Mouse (Mus musculus) heart, postnatal 4 days (tissue): Measurements from ENCODE around the gene Ddn. TPM values are rescaled to one million over a fixed set of nuclear protein-coding genes. Genes with fewer than 3 reads are reported as not detected.

Experiments used
- DNase-seq: peaks from one replicate; pipeline ENCODE4 v3.0.0; 2021
- total RNA-seq, 2 experiments: library from RNA; stranded (reverse); gene quantifications; 2 replicates each; pipeline ENCODE4 v1.2.3; 2021

The Ddn gene
- total RNA-seq, 2 experiments from 2014 or later: 0.93 to 1.2 TPM

GRCm38 (mm10) chr15:98772511-98773211 is 36.6 kb downstream of the Ddn start:
- peak; percentile 17 for DNase-seq

GRCm38 (mm10) chr15:98771813-98772425 is 37.4 kb downstream of the Ddn start:
- no peak for DNase-seq

DNA sequence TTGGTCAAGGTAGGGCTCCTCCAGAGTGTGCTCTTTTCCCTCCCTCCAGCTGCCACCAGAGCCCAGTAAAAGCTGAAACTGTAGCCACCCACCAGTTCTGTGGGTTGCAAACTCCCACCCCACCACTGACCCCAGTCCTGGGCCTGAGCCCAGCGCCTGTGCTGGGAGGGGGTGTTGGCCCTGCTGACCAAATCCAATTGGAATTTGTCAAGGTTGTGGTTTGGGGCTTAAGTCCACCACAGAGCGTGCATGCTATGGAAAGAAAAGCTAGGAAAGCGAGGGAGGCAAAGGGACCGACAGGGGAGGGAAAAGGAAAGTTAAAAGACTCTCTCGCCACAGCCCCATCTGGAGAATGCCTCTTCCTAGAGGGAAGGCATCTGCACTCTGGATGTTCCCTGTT is 41.0 kb downstream of the Ddn start:
- no peak for DNase-seq

- DNase-seq: no peak
These were observed 43.4 kb downstream of the Ddn start for GRCm38 (mm10) chr15:98765929-98766328.

DNA sequence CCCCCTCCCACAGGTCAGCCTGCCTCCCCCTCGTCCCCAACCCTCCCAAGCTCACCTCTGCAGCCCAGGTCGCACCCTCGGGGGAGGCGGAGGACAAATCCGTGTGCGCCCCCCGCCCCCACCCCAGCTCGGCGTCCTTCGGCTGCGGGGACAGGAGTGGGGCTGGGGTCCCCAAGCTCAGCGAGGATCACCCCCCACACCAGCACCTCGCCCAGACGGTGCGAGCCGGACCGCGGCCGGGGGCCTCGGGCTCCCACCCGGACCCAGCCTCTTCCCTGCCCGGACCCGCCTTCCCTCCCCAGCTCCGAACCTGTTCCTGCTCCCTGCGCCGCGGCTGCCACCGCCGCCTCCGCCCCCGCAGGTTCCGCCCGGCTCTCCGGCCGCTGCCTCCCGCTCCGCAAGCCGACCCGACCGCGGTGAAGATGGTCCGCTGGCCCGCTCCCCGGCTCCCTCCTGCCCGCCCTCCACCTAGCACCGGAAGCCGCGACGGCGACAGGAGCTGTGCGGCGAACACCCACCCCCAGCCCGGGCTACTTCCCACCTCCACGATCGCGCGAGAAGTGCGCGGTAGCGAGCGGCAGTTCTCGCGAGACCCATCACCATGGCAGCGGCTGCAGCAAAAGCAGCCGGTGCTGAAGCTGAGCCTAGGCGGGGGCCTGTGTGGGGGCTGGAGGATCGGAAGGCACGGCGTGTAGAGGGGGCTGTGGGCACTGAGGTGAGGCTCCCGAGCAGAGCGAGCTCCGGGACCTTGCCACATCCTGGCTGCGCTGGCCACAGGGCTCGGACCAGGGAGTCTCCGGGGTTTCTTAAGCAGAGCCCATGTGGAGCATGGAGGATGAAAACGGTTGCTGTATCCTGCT is 46.4 kb downstream of the Ddn start, which contains the start of gene Arf3:
Gene Arf3, minus strand, starts transcription at position 545 of the 860 bp plus-strand sequence.
- peak; percentile 97 for DNase-seq

GRCm38 (mm10) chr15:98762201-98762621 is 47.1 kb downstream of the Ddn start:
- peak; percentile 75 for DNase-seq

DNA sequence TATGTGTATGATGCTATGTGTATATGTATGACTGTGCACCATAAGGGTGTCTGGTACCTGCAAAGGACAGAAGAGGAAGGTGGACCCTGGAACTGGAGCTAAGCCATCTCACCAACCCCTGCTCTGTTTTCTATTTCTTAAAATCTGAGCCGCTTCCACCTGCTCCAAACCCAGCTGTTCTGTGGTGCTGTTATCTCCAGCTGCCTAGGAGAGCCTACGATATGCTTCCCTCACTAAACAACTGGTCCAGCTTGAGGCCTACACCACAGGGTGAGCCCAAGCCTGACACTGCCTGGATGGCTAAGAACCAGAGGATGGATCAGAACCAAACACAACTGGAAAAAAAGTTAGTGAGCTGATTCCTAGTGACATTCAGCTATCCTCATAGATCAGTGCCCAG is 55.2 kb downstream of the Ddn start:
- DNase-seq: no peak

Other genes with a start within 250 kb of the Ddn start
- 10 to 100 TPM; 33.8 to 34.1 TPM for gene Ccnt1, start 238.6 kb downstream of the Ddn start, total RNA-seq
- not detected for gene 4930415O20Rik, start 238.5 kb downstream of the Ddn start, total RNA-seq
- gene Adcy6, start 199.4 kb downstream of the Ddn start, total RNA-seq: 100 to 1,000 TPM; 141 to 152 TPM
- 10 to 100 TPM; 15.5 to 15.8 TPM for gene Cacnb3, start 178.7 kb downstream of the Ddn start, total RNA-seq
- 10 to 100 TPM; 57.6 to 59.6 TPM for gene Ddx23, start 146.6 kb downstream of the Ddn start, total RNA-seq
- gene Rnd1, start 132.0 kb downstream of the Ddn start, total RNA-seq: 1 to 10 TPM; 1.5 TPM
- under 1 TPM; 0.38 to 0.55 TPM for gene Ccdc65, start 101.3 kb downstream of the Ddn start, total RNA-seq
- 10 to 100 TPM; 11.0 to 12.8 TPM for gene Fkbp11, start 81.3 kb downstream of the Ddn start, total RNA-seq
- 10 to 100 TPM; 40.9 to 43.7 TPM for gene Arf3, start 46.3 kb downstream of the Ddn start, total RNA-seq
- gene Wnt10b, start 31.3 kb downstream of the Ddn start, total RNA-seq: under 1 TPM; 0.36 to 0.50 TPM
- gene Wnt1, start 19.6 kb downstream of the Ddn start, total RNA-seq: not detected
- 10 to 100 TPM; 88.9 to 89.3 TPM for gene Prkag1, start 22.0 kb upstream of the Ddn start, total RNA-seq
- 10 to 100 TPM; 65.6 to 67.2 TPM for gene Kmt2d, start 61.7 kb upstream of the Ddn start, total RNA-seq
- gene Rhebl1, start 85.0 kb upstream of the Ddn start, total RNA-seq: 1 to 10 TPM; 2.0 TPM
- gene Dhh, start 89.0 kb upstream of the Ddn start, total RNA-seq: 1 to 10 TPM; 2.7 to 3.5 TPM
- 10 to 100 TPM; 14.1 to 15.9 TPM for gene Lmbr1l, start 108.7 kb upstream of the Ddn start, total RNA-seq
- gene Tuba1b, start 125.1 kb upstream of the Ddn start, total RNA-seq: 100 to 1,000 TPM; 873 to 889 TPM
- not detected for gene Gm49450, start 144.1 kb upstream of the Ddn start, total RNA-seq
- gene Tuba1a, start 144.2 kb upstream of the Ddn start, total RNA-seq: 100 to 1,000 TPM; 435 TPM
- 100 to 1,000 TPM; 200 to 203 TPM for gene Tuba1c, start 220.4 kb upstream of the Ddn start, total RNA-seq
- gene Prph, start 245.7 kb upstream of the Ddn start, total RNA-seq: 1 to 10 TPM in 1 of 2 experiments, under 1 TPM in 1; 0.60 to 1.3 TPM